Mouse (Mus musculus): ENCODE measurements around the gene Ank2. TPM values are rescaled to one million over a fixed set of nuclear protein-coding genes. Genes with fewer than 3 reads are reported as not detected.
A peak's percentile ranks its signal among the peaks of the same experiment; 100 is the strongest.

Ank2 gene
- polyA plus RNA-seq, 1 experiment from 2014 or later: 30.8 TPM

DNA sequence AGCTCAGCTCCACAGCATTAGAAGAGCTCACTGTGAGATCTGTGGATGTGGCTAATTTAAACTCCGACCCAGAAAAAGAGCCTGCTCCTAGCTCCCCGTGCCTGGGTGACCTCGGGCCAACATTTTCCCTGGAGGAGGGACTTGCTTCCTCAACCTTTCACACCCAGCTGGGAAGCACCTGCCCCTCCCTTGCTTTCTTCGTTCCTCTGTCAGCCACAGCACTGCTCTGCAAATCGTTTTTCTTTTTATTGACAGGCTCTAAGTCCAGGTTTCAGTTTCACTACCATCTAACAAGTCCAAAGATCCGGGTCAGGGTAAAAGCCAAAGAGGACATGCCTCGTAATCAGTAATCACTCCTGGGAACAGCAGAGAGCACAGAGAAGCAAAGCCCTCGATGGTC lies 375.8 kb downstream of the Ank2 start:
- Histone ChIP-seq H3K4me1 (ENCODE audit: control insufficient read depth, insufficient read depth, low read length) (0 out of 2 replicates have a peak, but pooled peaks cover 8% of the 10 kb centered on the region), H3K4me2 (peak overlapping the region; percentile 67), H3K4me3 (ENCODE audit: low read depth, low read length) (peak overlapping the region; percentile 38), H3K36me3 (ENCODE audit: control insufficient read depth, insufficient read depth, low read length) (no peaks in the 10 kb centered on the region), H3K27ac (ENCODE audit: low read depth, low read length) (peak overlapping the region; percentile 66), H3K9ac (ENCODE audit: low read depth, low read length) (peak overlapping the region; percentile 56; the same call in 1 of the 2 replicates), H3K9me3 (replicated peaks; ENCODE audit: control insufficient read depth, low read length) (no peaks in the 10 kb centered on the region), H3K27me3 (ENCODE audit: control insufficient read depth, insufficient read depth, low read length) (no peaks in the 10 kb centered on the region)
- ATAC-seq (replicated peaks; ENCODE audit: insufficient number of reproducible peaks, low FRiP score, low TSS enrichment): no peak
- 20% methylated on average over 8 of the region's 8 CpGs for WGBS (ENCODE audit: insufficient replicate concordance)

DNA sequence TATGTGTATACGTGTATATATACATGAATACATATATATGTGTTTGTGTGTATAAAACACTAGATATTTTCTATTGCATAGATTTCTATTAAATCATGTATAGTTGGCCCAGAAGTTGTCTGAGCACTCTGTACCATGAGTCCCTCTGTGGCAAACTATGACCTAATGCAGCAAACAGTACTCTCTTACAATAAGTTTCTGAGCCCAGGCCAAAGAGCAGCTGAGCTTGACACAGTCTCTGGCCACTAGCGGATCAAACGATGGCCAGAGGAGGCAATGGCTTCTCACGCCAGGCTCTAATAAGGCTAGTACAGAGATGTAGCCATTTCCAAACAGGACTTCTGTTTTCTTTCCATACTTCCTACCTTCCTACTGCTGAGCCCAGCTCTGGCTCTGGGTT lies 380.4 kb downstream of the Ank2 start:
- Histone ChIP-seq H3K4me1 (ENCODE audit: control insufficient read depth, insufficient read depth, low read length) (0 out of 2 replicates have a peak, but pooled peaks cover 4% of the 10 kb centered on the region), H3K27me3 (ENCODE audit: control insufficient read depth, insufficient read depth, low read length) (no peaks in the 10 kb centered on the region), H3K9me3 (replicated peaks; ENCODE audit: control insufficient read depth, low read length) (no peaks in the 10 kb centered on the region), H3K9ac (ENCODE audit: low read depth, low read length) (no peak overlapping the region), H3K36me3 (ENCODE audit: control insufficient read depth, insufficient read depth, low read length) (no peaks in the 10 kb centered on the region), H3K4me2 (no peak overlapping the region), H3K27ac (ENCODE audit: low read depth, low read length) (no peak overlapping the region), H3K4me3 (ENCODE audit: low read depth, low read length) (no peak overlapping the region)
- WGBS (ENCODE audit: insufficient replicate concordance): 85% methylated on average over 4 of the region's 4 CpGs
- ATAC-seq (replicated peaks; ENCODE audit: insufficient number of reproducible peaks, low FRiP score, low TSS enrichment): no peak

DNA sequence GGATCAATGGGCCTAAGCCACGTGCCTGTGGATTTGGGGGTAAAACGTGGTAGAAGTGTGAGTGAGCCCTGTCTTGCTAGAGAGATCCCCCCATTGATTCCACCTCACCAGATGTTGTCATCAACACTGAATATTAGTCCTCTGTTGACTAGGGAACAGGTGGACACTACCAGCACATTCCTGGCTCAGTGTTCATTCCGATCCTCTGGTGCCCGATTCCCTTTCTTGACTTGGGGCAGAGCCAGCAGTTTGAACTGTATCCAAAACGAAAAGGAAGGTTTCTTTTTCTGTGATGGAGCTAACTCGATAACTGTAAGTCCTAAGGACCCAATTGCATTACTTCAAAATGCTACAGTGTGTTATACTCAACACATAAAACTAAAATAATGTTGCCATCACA lies 382.9 kb downstream of the Ank2 start:
- H3K9ac ChIP-seq (ENCODE audit: low read depth, low read length): no peak overlapping the region
- H3K9me3 ChIP-seq (replicated peaks; ENCODE audit: control insufficient read depth, low read length): no peaks in the 10 kb centered on the region
- H3K4me2 ChIP-seq: no peak overlapping the region
- WGBS (ENCODE audit: insufficient replicate concordance): 83% methylated on average over 6 of the region's 6 CpGs
- H3K4me3 ChIP-seq (ENCODE audit: low read depth, low read length): no peak overlapping the region
- H3K27me3 ChIP-seq (ENCODE audit: control insufficient read depth, insufficient read depth, low read length): no peaks in the 10 kb centered on the region
- H3K27ac ChIP-seq (ENCODE audit: low read depth, low read length): no peak overlapping the region
- H3K4me1 ChIP-seq (ENCODE audit: control insufficient read depth, insufficient read depth, low read length): no peaks in the 10 kb centered on the region
- no peaks in the 10 kb centered on the region for H3K36me3 ChIP-seq (ENCODE audit: control insufficient read depth, insufficient read depth, low read length)
- ATAC-seq (replicated peaks; ENCODE audit: insufficient number of reproducible peaks, low FRiP score, low TSS enrichment): no peak

DNA sequence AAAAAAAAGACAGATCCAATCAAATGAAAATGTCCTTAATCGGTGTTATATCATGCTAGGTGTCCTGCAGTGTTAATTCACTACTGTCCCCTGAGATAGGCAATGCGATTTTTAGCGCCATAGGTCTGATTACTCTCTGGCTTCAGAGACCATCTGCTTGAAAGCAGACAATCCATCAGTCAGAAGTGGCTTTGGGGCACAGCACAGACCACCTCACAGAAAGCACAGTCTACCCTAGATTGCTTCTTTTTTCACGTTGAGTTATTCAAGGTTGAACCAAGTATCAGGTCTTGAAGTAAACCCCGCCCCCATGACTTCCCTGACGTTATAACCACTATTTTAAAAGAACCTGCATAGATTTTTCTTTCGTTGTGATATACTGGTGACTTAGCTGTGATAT lies 385.9 kb downstream of the Ank2 start:
- Histone ChIP-seq H3K9ac (ENCODE audit: low read depth, low read length) (no peak overlapping the region), H3K9me3 (replicated peaks; ENCODE audit: control insufficient read depth, low read length) (no peaks in the 10 kb centered on the region), H3K4me2 (no peak overlapping the region), H3K4me1 (ENCODE audit: control insufficient read depth, insufficient read depth, low read length) (no peaks in the 10 kb centered on the region), H3K27me3 (ENCODE audit: control insufficient read depth, insufficient read depth, low read length) (no peaks in the 10 kb centered on the region), H3K36me3 (ENCODE audit: control insufficient read depth, insufficient read depth, low read length) (no peaks in the 10 kb centered on the region), H3K4me3 (ENCODE audit: low read depth, low read length) (no peak overlapping the region), H3K27ac (ENCODE audit: low read depth, low read length) (no peak overlapping the region)
- no peak for ATAC-seq (replicated peaks; ENCODE audit: insufficient number of reproducible peaks, low FRiP score, low TSS enrichment)
- WGBS (ENCODE audit: insufficient replicate concordance): 72% methylated on average over 7 of the region's 7 CpGs

DNA sequence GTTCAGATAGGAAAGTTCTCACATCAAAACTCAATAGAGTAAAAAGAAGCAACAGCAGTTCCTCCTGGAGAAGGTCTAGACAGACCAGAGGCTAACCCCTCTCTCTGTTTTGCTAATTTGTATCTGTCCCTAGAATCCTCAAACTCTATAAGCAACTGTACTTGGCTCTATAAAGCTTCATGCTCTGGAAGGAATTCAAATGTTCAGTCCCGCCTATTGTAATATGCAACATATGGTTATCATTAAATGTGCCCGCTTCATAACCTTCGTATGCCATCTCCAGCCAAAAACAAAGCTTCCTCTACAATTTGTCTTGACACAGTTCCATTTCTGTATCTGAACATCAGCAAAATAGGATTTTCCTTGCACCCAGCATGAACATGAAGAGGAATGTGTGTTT lies 389.7 kb downstream of the Ank2 start:
- Histone ChIP-seq H3K27ac (ENCODE audit: low read depth, low read length) (no peak overlapping the region), H3K4me1 (ENCODE audit: control insufficient read depth, insufficient read depth, low read length) (no peaks in the 10 kb centered on the region), H3K4me3 (ENCODE audit: low read depth, low read length) (no peak overlapping the region), H3K27me3 (ENCODE audit: control insufficient read depth, insufficient read depth, low read length) (no peaks in the 10 kb centered on the region), H3K9me3 (replicated peaks; ENCODE audit: control insufficient read depth, low read length) (no peaks in the 10 kb centered on the region), H3K9ac (ENCODE audit: low read depth, low read length) (no peak overlapping the region), H3K4me2 (no peak overlapping the region), H3K36me3 (ENCODE audit: control insufficient read depth, insufficient read depth, low read length) (no peaks in the 10 kb centered on the region)
- 75% methylated on average over 3 of the region's 3 CpGs for WGBS (ENCODE audit: insufficient replicate concordance)
- no peak for ATAC-seq (replicated peaks; ENCODE audit: insufficient number of reproducible peaks, low FRiP score, low TSS enrichment)

DNA sequence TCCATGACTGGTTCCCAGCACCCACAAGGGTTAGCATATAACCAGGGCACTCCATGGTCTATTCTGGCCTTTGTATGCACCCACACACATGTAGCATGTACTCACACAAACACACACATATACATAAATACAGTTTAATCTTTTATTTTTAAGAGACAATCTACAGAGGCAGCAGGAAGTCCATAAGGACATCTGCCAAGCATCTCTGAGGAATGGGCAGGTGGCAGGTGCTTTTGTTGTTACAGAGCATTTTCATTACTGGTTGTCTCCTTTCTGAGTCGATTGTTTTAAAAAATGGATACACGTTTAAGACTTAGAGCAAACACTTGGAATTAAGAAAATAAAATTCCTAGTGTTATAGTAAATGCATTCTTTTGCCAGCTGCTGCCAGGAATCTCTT lies 390.7 kb downstream of the Ank2 start:
- 76% methylated on average over 2 of the region's 2 CpGs for WGBS (ENCODE audit: insufficient replicate concordance)
- no peaks in the 10 kb centered on the region for H3K27me3 ChIP-seq (ENCODE audit: control insufficient read depth, insufficient read depth, low read length)
- H3K36me3 ChIP-seq (ENCODE audit: control insufficient read depth, insufficient read depth, low read length): no peaks in the 10 kb centered on the region
- H3K4me3 ChIP-seq (ENCODE audit: low read depth, low read length): no peak overlapping the region
- H3K27ac ChIP-seq (ENCODE audit: low read depth, low read length): no peak overlapping the region
- no peaks in the 10 kb centered on the region for H3K9me3 ChIP-seq (replicated peaks; ENCODE audit: control insufficient read depth, low read length)
- ATAC-seq (replicated peaks; ENCODE audit: insufficient number of reproducible peaks, low FRiP score, low TSS enrichment): no peak
- H3K4me1 ChIP-seq (ENCODE audit: control insufficient read depth, insufficient read depth, low read length): no peaks in the 10 kb centered on the region
- no peak overlapping the region for H3K4me2 ChIP-seq
- no peak overlapping the region for H3K9ac ChIP-seq (ENCODE audit: low read depth, low read length)

DNA sequence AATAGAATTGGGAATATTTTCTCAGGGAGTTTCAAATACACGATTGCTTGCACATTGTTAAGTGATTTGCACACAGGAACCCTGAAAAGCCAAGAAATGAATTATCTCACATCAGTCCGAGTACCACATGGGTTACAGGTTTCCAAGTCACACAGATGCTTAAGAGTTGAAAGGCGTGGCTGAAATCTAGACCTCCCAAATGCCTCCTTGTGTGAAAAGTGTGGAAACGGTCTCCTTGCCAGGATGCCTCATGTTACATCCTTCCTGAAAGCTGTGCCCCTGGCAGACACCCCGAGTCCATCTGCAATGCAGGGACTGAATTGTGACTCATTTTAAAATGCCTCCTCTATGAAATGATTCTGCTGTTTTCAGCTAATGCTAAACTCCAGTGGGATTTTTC lies 391.9 kb downstream of the Ank2 start:
- H3K9ac ChIP-seq (ENCODE audit: low read depth, low read length): no peak overlapping the region
- H3K4me3 ChIP-seq (ENCODE audit: low read depth, low read length): no peak overlapping the region
- ATAC-seq (replicated peaks; ENCODE audit: insufficient number of reproducible peaks, low FRiP score, low TSS enrichment): no peak
- no peaks in the 10 kb centered on the region for H3K4me1 ChIP-seq (ENCODE audit: control insufficient read depth, insufficient read depth, low read length)
- H3K36me3 ChIP-seq (ENCODE audit: control insufficient read depth, insufficient read depth, low read length): no peaks in the 10 kb centered on the region
- H3K27me3 ChIP-seq (ENCODE audit: control insufficient read depth, insufficient read depth, low read length): no peaks in the 10 kb centered on the region
- H3K27ac ChIP-seq (ENCODE audit: low read depth, low read length): no peak overlapping the region
- WGBS (ENCODE audit: insufficient replicate concordance): 78% methylated on average over 5 of the region's 5 CpGs
- H3K9me3 ChIP-seq (replicated peaks; ENCODE audit: control insufficient read depth, low read length): no peaks in the 10 kb centered on the region
- H3K4me2 ChIP-seq: no peak overlapping the region

DNA sequence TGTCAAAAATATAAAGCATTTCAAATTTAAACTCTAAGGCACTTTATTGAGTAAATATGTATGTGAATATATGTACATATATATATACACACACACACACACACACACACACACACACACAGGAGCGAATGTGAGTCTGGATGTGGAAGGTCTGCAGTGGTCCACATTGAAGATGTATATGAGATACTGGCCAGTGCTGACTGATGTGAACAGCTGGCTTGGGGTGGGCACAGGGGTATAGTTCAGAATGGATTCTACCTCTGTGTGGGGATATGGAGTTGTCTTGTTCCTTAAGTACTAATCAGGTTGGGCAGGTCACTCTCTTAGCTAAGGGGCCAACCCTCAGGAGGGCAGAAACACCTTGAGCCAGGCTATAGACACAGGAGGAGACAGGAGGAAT lies 397.8 kb downstream of the Ank2 start:
- H3K4me1 ChIP-seq (ENCODE audit: control insufficient read depth, insufficient read depth, low read length): no peaks in the 10 kb centered on the region
- H3K27me3 ChIP-seq (ENCODE audit: control insufficient read depth, insufficient read depth, low read length): no peaks in the 10 kb centered on the region
- no peak overlapping the region for H3K27ac ChIP-seq (ENCODE audit: low read depth, low read length)
- no peaks in the 10 kb centered on the region for H3K36me3 ChIP-seq (ENCODE audit: control insufficient read depth, insufficient read depth, low read length)
- H3K9me3 ChIP-seq (replicated peaks; ENCODE audit: control insufficient read depth, low read length): no peaks in the 10 kb centered on the region
- WGBS (ENCODE audit: insufficient replicate concordance): 89% methylated on average over 1 of the region's 1 CpGs
- H3K9ac ChIP-seq (ENCODE audit: low read depth, low read length): no peak overlapping the region
- no peak for ATAC-seq (replicated peaks; ENCODE audit: insufficient number of reproducible peaks, low FRiP score, low TSS enrichment)
- H3K4me3 ChIP-seq (ENCODE audit: low read depth, low read length): no peak overlapping the region
- no peak overlapping the region for H3K4me2 ChIP-seq

DNA sequence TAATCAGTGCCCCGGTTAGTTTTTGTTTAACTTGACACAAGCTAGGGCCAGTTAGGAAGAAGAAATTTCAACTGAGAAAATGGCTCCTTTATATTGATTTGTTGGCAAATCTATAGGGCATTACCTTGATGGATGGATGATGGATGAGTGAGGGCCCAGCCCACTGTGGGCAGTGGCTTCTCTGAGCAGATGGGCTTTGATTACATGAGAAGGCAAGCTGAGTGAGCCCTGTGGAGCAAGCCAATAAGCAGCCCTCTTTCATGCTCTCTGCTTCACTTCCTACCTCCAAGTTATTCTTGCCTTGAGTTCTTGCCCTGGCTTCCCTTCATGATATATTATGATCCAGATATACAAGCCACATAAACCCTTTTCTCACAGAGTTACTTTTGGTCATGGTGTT lies 401.4 kb downstream of the Ank2 start:
- no peak overlapping the region for H3K9ac ChIP-seq (ENCODE audit: low read depth, low read length)
- no peaks in the 10 kb centered on the region for H3K27me3 ChIP-seq (ENCODE audit: control insufficient read depth, insufficient read depth, low read length)
- H3K4me3 ChIP-seq (ENCODE audit: low read depth, low read length): no peak overlapping the region
- H3K4me2 ChIP-seq: no peak overlapping the region
- H3K36me3 ChIP-seq (ENCODE audit: control insufficient read depth, insufficient read depth, low read length): no peaks in the 10 kb centered on the region
- no peaks in the 10 kb centered on the region for H3K4me1 ChIP-seq (ENCODE audit: control insufficient read depth, insufficient read depth, low read length)
- H3K27ac ChIP-seq (ENCODE audit: low read depth, low read length): no peak overlapping the region
- H3K9me3 ChIP-seq (replicated peaks; ENCODE audit: control insufficient read depth, low read length): no peaks in the 10 kb centered on the region
- WGBS (ENCODE audit: insufficient replicate concordance): 88% methylated on average over 1 of the region's 1 CpGs
- no peak for ATAC-seq (replicated peaks; ENCODE audit: insufficient number of reproducible peaks, low FRiP score, low TSS enrichment)

All from heart, embryonic 11.5 days (tissue).